Mouse (Mus musculus) small intestine, adult 2 months (tissue): ENCODE measurements around the gene Rcl1. TPM values are rescaled to one million over a fixed set of nuclear protein-coding genes. Genes with fewer than 3 reads are reported as not detected.

Experiments used
- H3K27ac ChIP-seq: fragments of 200-500 bp; 2 replicates; pipeline ENCODE4 v1.5.1; 2012; ENCODE audit warnings: low read depth, low read length, control low read depth, inconsistent platforms; ENCODE audit not compliant: insufficient read depth
- H3K27me3 ChIP-seq: fragments of 200-500 bp; 2 replicates; pipeline ENCODE4 v1.6.1; 2012; ENCODE audit warnings: mild to moderate bottlenecking, moderate library complexity, low read length, inconsistent platforms; ENCODE audit not compliant: control insufficient read depth, insufficient read depth
- H3K36me3 ChIP-seq: fragments of 200-500 bp; 2 replicates; pipeline ENCODE4 v1.6.1; 2012; ENCODE audit warnings: mild to moderate bottlenecking, low read length, control low read depth, inconsistent platforms; ENCODE audit not compliant: control insufficient read depth, insufficient read depth
- H3K4me1 ChIP-seq: fragments of 200-500 bp; 2 replicates; pipeline ENCODE4 v1.6.1; 2012; ENCODE audit warnings: low read length, inconsistent platforms, mixed read lengths; ENCODE audit not compliant: control insufficient read depth, insufficient read depth, insufficient read length
- H3K4me3 ChIP-seq: fragments of 200-500 bp; 2 replicates; pipeline ENCODE4 v1.5.1; 2012; ENCODE audit warnings: low read depth, mild to moderate bottlenecking, control low read depth, inconsistent platforms, low read length, moderate library complexity
- CTCF ChIP-seq: fragments of 200-500 bp; IDR thresholded peaks from 2 replicates; pipeline ENCODE4 v1.5.1; 2012; ENCODE audit warnings: low read depth, mild to moderate bottlenecking, control low read depth, inconsistent platforms, low read length, moderate library complexity, mixed read lengths; ENCODE audit not compliant: insufficient replicate concordance, insufficient read length; ENCODE audit errors: extremely low read depth
- POLR2A ChIP-seq: fragments of 200-500 bp; IDR thresholded peaks from 2 replicates; pipeline ENCODE4 v1.6.1; 2012; ENCODE audit warnings: low read depth, mild to moderate bottlenecking, control low read depth, inconsistent platforms, low read length, moderate library complexity
- WGBS: fragments of 180-500 bp; shearing (Covaris S2); methylation state at CpG from one replicate; pipeline ENCODE4 v1.1.7; 2018; 5-methylcytosine and 5-hydroxymethylcytosine counted together
- polyA plus RNA-seq: library from polyadenylated mRNA; depleted of rRNA; stranded (reverse); fragments of >200 nt; gene quantifications from 2 replicates; pipeline ENCODE4 v1.2.3, GENCODE M21; 2012

The Rcl1 gene
- polyA plus RNA-seq, 1 experiment, result 9.9 TPM

GRCm38 (mm10) chr19:29126347-29127015 lies 25.3 kb downstream of the Rcl1 start:
- no peaks in the 10 kb centered on the region for H3K27me3 ChIP-seq
- no peaks in the 10 kb centered on the region for H3K4me1 ChIP-seq
- 93% methylated on average over 12 of the region's 12 CpGs for WGBS
- no peak for TF ChIP-seq CTCF
- TF ChIP-seq POLR2A, result no peak
- no peak overlapping the region for H3K4me3 ChIP-seq
- peaks cover 24% of the 10 kb centered on the region for H3K36me3 ChIP-seq
- H3K27ac ChIP-seq, result no peak overlapping the region

- Histone ChIP-seq H3K4me3 (no peak overlapping the region), H3K36me3 (peaks cover 25% of the 10 kb centered on the region), H3K27me3 (no peaks in the 10 kb centered on the region), H3K4me1 (no peaks in the 10 kb centered on the region), H3K27ac (no peak overlapping the region)
- TF ChIP-seq POLR2A (no peak), CTCF (no peak)
- 82% methylated on average over 6 of the region's 6 CpGs for WGBS
These were observed 26.2 kb downstream of the Rcl1 start for GRCm38 (mm10) chr19:29127331-29127730.

- WGBS, result 68% methylated on average over 6 of the region's 6 CpGs
- TF ChIP-seq POLR2A (no peak), CTCF (no peak)
- Histone ChIP-seq H3K4me3 (no peak overlapping the region), H3K36me3 (peaks cover 25% of the 10 kb centered on the region), H3K4me1 (no peaks in the 10 kb centered on the region), H3K27me3 (no peaks in the 10 kb centered on the region), H3K27ac (no peak overlapping the region)
These were observed 27.0 kb downstream of the Rcl1 start for GRCm38 (mm10) chr19:29128217-29128616.

GRCm38 (mm10) chr19:29129551-29129950 lies 28.4 kb downstream of the Rcl1 start:
- WGBS, result 91% methylated on average over 5 of the region's 5 CpGs
- Histone ChIP-seq H3K4me3 (no peak overlapping the region), H3K27me3 (no peaks in the 10 kb centered on the region), H3K27ac (no peak overlapping the region), H3K36me3 (peaks cover 35% of the 10 kb centered on the region), H3K4me1 (no peaks in the 10 kb centered on the region)
- no peak for TF ChIP-seq POLR2A
- TF ChIP-seq CTCF, result no peak

- Histone ChIP-seq H3K4me3 (no peak overlapping the region), H3K27me3 (no peaks in the 10 kb centered on the region), H3K36me3 (peaks cover 37% of the 10 kb centered on the region), H3K4me1 (no peaks in the 10 kb centered on the region), H3K27ac (no peak overlapping the region)
- TF ChIP-seq CTCF, result no peak
- no peak for TF ChIP-seq POLR2A
- WGBS, result 77% methylated on average over 4 of the region's 4 CpGs
These were observed 30.0 kb downstream of the Rcl1 start for GRCm38 (mm10) chr19:29131171-29131570.

- H3K4me1 ChIP-seq, result no peaks in the 10 kb centered on the region
- no peaks in the 10 kb centered on the region for H3K27me3 ChIP-seq
- 79% methylated on average over 11 of the region's 11 CpGs for WGBS
- no peak overlapping the region for H3K27ac ChIP-seq
- TF ChIP-seq POLR2A (no peak), CTCF (no peak)
- H3K4me3 ChIP-seq, result no peak overlapping the region
- peaks cover 26% of the 10 kb centered on the region for H3K36me3 ChIP-seq
These were observed 33.1 kb downstream of the Rcl1 start for GRCm38 (mm10) chr19:29134293-29134692.

- Histone ChIP-seq H3K27ac (no peak overlapping the region), H3K4me1 (no peaks in the 10 kb centered on the region), H3K36me3 (peaks cover 24% of the 10 kb centered on the region)
These were observed 34.1 kb downstream of the Rcl1 start for GRCm38 (mm10) chr19:29135172-29135736.

GRCm38 (mm10) chr19:29138546-29139270 lies 37.5 kb downstream of the Rcl1 start:
- TF ChIP-seq CTCF, result no peak
- TF ChIP-seq POLR2A, result no peak

More at GRCm38 (mm10) chr19:29135172-29135736, 34.1 kb downstream of the Rcl1 start:
- H3K27me3 ChIP-seq, result no peaks in the 10 kb centered on the region
- no peak overlapping the region for H3K4me3 ChIP-seq
- WGBS, result 90% methylated on average over 11 of the region's 11 CpGs
- TF ChIP-seq CTCF, result no peak
- no peak for TF ChIP-seq POLR2A

More at GRCm38 (mm10) chr19:29138546-29139270, 37.5 kb downstream of the Rcl1 start:
- 73% methylated on average over 10 of the region's 10 CpGs for WGBS
- Histone ChIP-seq H3K4me3 (no peak overlapping the region), H3K4me1 (no peaks in the 10 kb centered on the region), H3K27me3 (no peaks in the 10 kb centered on the region), H3K36me3 (peaks cover 16% of the 10 kb centered on the region), H3K27ac (no peak overlapping the region)
